Mouse (Mus musculus): Measurements from ENCODE around the gene Ldhb. TPM values are rescaled to one million over a fixed set of nuclear protein-coding genes. Genes with fewer than 3 reads are reported as not detected.
A peak's percentile ranks its signal among the peaks of the same experiment; 100 is the strongest.
"Not testable (repeated sequence)": the region's sequence is repeated elsewhere in the genome, so short reads cannot be mapped to it uniquely, and the experiment has no call there.

Ldhb gene
- total and polyA plus RNA-seq, 3 experiments, result 39.7 to 343 (median 222) TPM

- DNase-seq, result no peak
Measured at GRCm38 (mm10) chr6:142512902-142513301, 5.1 kb upstream of the Ldhb start.

- DNase-seq, result no peak
Measured at GRCm38 (mm10) chr6:142511516-142512135, 3.9 kb upstream of the Ldhb start.

- DNase-seq, result no peak
Measured at GRCm38 (mm10) chr6:142508663-142509062, 906 bp upstream of the Ldhb start.

- DNase-seq, result peak; percentile 31
Measured at GRCm38 (mm10) chr6:142507033-142507784, 548 bp downstream of the Ldhb start.

GRCm38 (mm10) chr6:142506338-142507032 lies 1.3 kb downstream of the Ldhb start:
- peak; percentile 30 for DNase-seq

- no peak for DNase-seq
Measured at GRCm38 (mm10) chr6:142503601-142504000, 4.2 kb downstream of the Ldhb start.

- no peak for DNase-seq
Measured at GRCm38 (mm10) chr6:142502519-142503125, 5.1 kb downstream of the Ldhb start.

GRCm38 (mm10) chr6:142490114-142490513 lies 17.6 kb downstream of the Ldhb start:
- DNase-seq, result not testable (repeated sequence)

GRCm38 (mm10) chr6:142487638-142488037 lies 20.1 kb downstream of the Ldhb start:
- no peak for DNase-seq

- no peak for DNase-seq
Measured at GRCm38 (mm10) chr6:142485478-142486123, 22.2 kb downstream of the Ldhb start.

GRCm38 (mm10) chr6:142477239-142477638 lies 30.5 kb downstream of the Ldhb start:
- no peak for DNase-seq

- no peak for DNase-seq
Measured at GRCm38 (mm10) chr6:142472801-142473203, 35.0 kb downstream of the Ldhb start, which contains the start of gene Gys2. Gene Gys2 (minus strand): TSS chr6:142473109.

- no peak for DNase-seq
Measured at GRCm38 (mm10) chr6:142471141-142471540, 36.6 kb downstream of the Ldhb start.

GRCm38 (mm10) chr6:142469602-142470001 lies 38.2 kb downstream of the Ldhb start:
- DNase-seq, result no peak

GRCm38 (mm10) chr6:142462194-142462593 lies 45.6 kb downstream of the Ldhb start:
- no peak for DNase-seq

- no peak for DNase-seq
Measured at GRCm38 (mm10) chr6:142459017-142459678, 48.6 kb downstream of the Ldhb start.

- no peak for DNase-seq
Measured at GRCm38 (mm10) chr6:142458010-142458409, 49.7 kb downstream of the Ldhb start.

GRCm38 (mm10) chr6:142455314-142455996 lies 52.3 kb downstream of the Ldhb start:
- no peak for DNase-seq

- DNase-seq, result no peak
Measured at GRCm38 (mm10) chr6:142453311-142453710, 54.4 kb downstream of the Ldhb start.

GRCm38 (mm10) chr6:142451381-142451780 lies 56.4 kb downstream of the Ldhb start:
- no peak for DNase-seq

Measured in adrenal gland, adult 2 months (tissue).